Mouse (Mus musculus): ENCODE data around the gene Cacfd1.

GRCm38 (mm10) chr2:27028437-27029015, 18.8 kb downstream of the Cacfd1 start:
- TF ChIP-seq POLR2A (IDR thresholded peaks at IDR 0.05; ENCODE audit: insufficient read depth, low read depth, low read length) (no peak), CTCF (IDR thresholded peaks at IDR 0.05; ENCODE audit: insufficient read depth, low read depth, low read length) (no peak)
